Mouse (Mus musculus) heart, embryonic 14.5 days (tissue): ENCODE data around the gene Atg16l2. TPM values are rescaled to one million over a fixed set of nuclear protein-coding genes. Genes with fewer than 3 reads are reported as not detected.

Experiments
- ATAC-seq: fragments of 200-750 bp; cut with Nextera tagmentation; 2 replicates; pipeline ENCODE4 v1.8.0; 2017; ENCODE audit warnings: low read depth, moderate TSS enrichment; ENCODE audit not compliant: insufficient number of reproducible peaks, insufficient read depth, low FRiP score
- H3K27ac ChIP-seq, 2 experiments: fragments of 200-500 bp in 1 of 2; fragments of 300-500 bp in 1 of 2; sonication (generic) in 1 of 2; replicated peaks in 1 of 2; 2 replicates each; pipeline ENCODE4 v1.5.1; 2012 to 2014; ENCODE audit warnings: low read depth in 2 of 2, low read length in 2 of 2, control low read depth in 1 of 2, mild to moderate bottlenecking in 1 of 2, mixed read lengths in 1 of 2; ENCODE audit not compliant: control insufficient read depth in 1 of 2, insufficient read depth in 1 of 2
- H3K27me3 ChIP-seq: fragments of 300-500 bp; sonication (generic); 2 replicates; pipeline ENCODE4 v1.6.1; 2014; ENCODE audit warnings: mild to moderate bottlenecking, low read length, control low read depth; ENCODE audit not compliant: control insufficient read depth, insufficient read depth
- H3K36me3 ChIP-seq: fragments of 300-500 bp; sonication (generic); 2 replicates; pipeline ENCODE4 v1.6.1; 2014; ENCODE audit warnings: mild to moderate bottlenecking, control low read depth, low read length, mixed read lengths; ENCODE audit not compliant: control insufficient read depth, insufficient read depth
- H3K4me1 ChIP-seq, 2 experiments: fragments of 200-500 bp in 1 of 2; fragments of 300-500 bp in 1 of 2; sonication (generic) in 1 of 2; 2 replicates each; pipeline ENCODE4 v1.6.1; 2012 to 2014; ENCODE audit warnings: low read length in 2 of 2, control low read depth in 1 of 2, mixed read lengths in 1 of 2; ENCODE audit not compliant: control insufficient read depth in 2 of 2, insufficient read depth in 2 of 2
- H3K4me2 ChIP-seq: fragments of 300-500 bp; sonication (generic); 2 replicates; pipeline ENCODE4 v1.6.1; 2014; ENCODE audit warnings: mild to moderate bottlenecking, low read length
- H3K4me3 ChIP-seq, 2 experiments: fragments of 200-500 bp in 1 of 2; fragments of 300-500 bp in 1 of 2; sonication (generic) in 1 of 2; 2 replicates each; pipeline ENCODE4 v1.5.1; 2012 to 2014; ENCODE audit warnings: low read length in 2 of 2, mild to moderate bottlenecking in 2 of 2, control low read depth in 1 of 2, low read depth in 1 of 2, moderate library complexity in 1 of 2; ENCODE audit not compliant: control insufficient read depth in 1 of 2, insufficient read depth in 1 of 2
- H3K9ac ChIP-seq: fragments of 300-500 bp; sonication (generic); 2 replicates; pipeline ENCODE4 v1.6.1; 2014; ENCODE audit warnings: mild to moderate bottlenecking, low read length
- H3K9me3 ChIP-seq: fragments of 300-500 bp; sonication (generic); 2 replicates; pipeline ENCODE4 v1.6.1; 2016; ENCODE audit warnings: low read length, control low read depth; ENCODE audit not compliant: control insufficient read depth
- WGBS: fragments of 180-500 bp; shearing (Covaris S2); extraction: QIAGEN DNeasy Blood & Tissue Kit; methylation state at CpG from one replicate; pipeline ENCODE4 v1.1.7; 2014; 5-methylcytosine and 5-hydroxymethylcytosine counted together
- polyA plus RNA-seq: library from polyadenylated mRNA; unstranded; fragments of >200 nt; fragmentation: Nextera tagmentation; extraction: Ambion mirVana; gene quantifications from 2 replicates; pipeline ENCODE4 v1.2.1, GENCODE M21; 2014

Atg16l2 gene
- polyA plus RNA-seq, 1 experiment from 2014 or later, result 21.3 TPM

GRCm38 (mm10) chr7:101321218-101321827 lies 19.3 kb upstream of the Atg16l2 start:
- WGBS, result 2% methylated on average over 51 of the region's 61 CpGs
- Histone ChIP-seq H3K27me3 (no peaks in the 10 kb centered on the region), H3K4me3 (peak overlapping the region; percentile 57 to 82), H3K36me3 (no peaks in the 10 kb centered on the region), H3K9ac (peak overlapping the region; percentile 83), H3K9me3 (no peaks in the 10 kb centered on the region), H3K4me1 (peaks cover 14 to 15% of the 10 kb centered on the region in 2 experiments), H3K4me2 (peak overlapping the region; percentile 99), H3K27ac (no peak overlapping the region)
- peak; percentile 41; the same call in 1 of the 2 replicates for ATAC-seq

- Histone ChIP-seq H3K9ac (peak overlapping the region; percentile 83), H3K27me3 (no peaks in the 10 kb centered on the region), H3K27ac (no peak overlapping the region), H3K36me3 (no peaks in the 10 kb centered on the region), H3K4me2 (peak overlapping the region; percentile 99), H3K4me3 (peak overlapping the region; percentile 57 to 82), H3K9me3 (no peaks in the 10 kb centered on the region), H3K4me1 (peaks cover 14 to 15% of the 10 kb centered on the region in 2 experiments)
- WGBS, result 4% methylated on average over 28 of the region's 37 CpGs
- peak; percentile 31; the same call in 1 of the 2 replicates for ATAC-seq
Measured at GRCm38 (mm10) chr7:101320399-101321217, 18.6 kb upstream of the Atg16l2 start.

- H3K9ac ChIP-seq, result no peak overlapping the region
- H3K9me3 ChIP-seq, result no peaks in the 10 kb centered on the region
- ATAC-seq, result no peak
- no peak overlapping the region for H3K4me2 ChIP-seq
- no peaks in the 10 kb centered on the region for H3K27me3 ChIP-seq
- H3K4me1 ChIP-seq, result peaks cover 14 to 20% of the 10 kb centered on the region in 2 experiments
- no peak overlapping the region for H3K27ac ChIP-seq
- WGBS, result 79% methylated on average over 1 of the region's 1 CpGs
- H3K4me3 ChIP-seq, result no peak overlapping the region
- H3K36me3 ChIP-seq, result no peaks in the 10 kb centered on the region
Measured at GRCm38 (mm10) chr7:101319796-101320195, 17.7 kb upstream of the Atg16l2 start.

- Histone ChIP-seq H3K9me3 (no peaks in the 10 kb centered on the region), H3K9ac (no peak overlapping the region), H3K4me1 (peaks cover 21 to 28% of the 10 kb centered on the region in 2 experiments), H3K4me2 (peak overlapping the region; percentile 29; the same call in 1 of the 2 replicates), H3K36me3 (no peaks in the 10 kb centered on the region), H3K4me3 (no peak overlapping the region), H3K27ac (peak overlapping the region in 1 of 2 experiments; percentile 47; a peak in 1 of 4 replicates), H3K27me3 (no peaks in the 10 kb centered on the region)
- WGBS, result 20% methylated on average over 4 of the region's 4 CpGs
- ATAC-seq, result no peak
Measured at GRCm38 (mm10) chr7:101318848-101319247, 16.8 kb upstream of the Atg16l2 start.

- no peak within 1 kb of the TSS for H3K9ac ChIP-seq
- WGBS, result 84% methylated on average over 3 of the region's 3 CpGs
Measured at GRCm38 (mm10) chr7:101317014-101317413, 15.0 kb upstream of the Atg16l2 start, which contains the start of gene Stard10. TSS of gene Stard10 (plus strand) at chr7:101317086.

GRCm38 (mm10) chr7:101316591-101317001 lies 14.5 kb upstream of the Atg16l2 start:
- Histone ChIP-seq H3K9me3 (no peaks in the 10 kb centered on the region), H3K9ac (no peak overlapping the region), H3K27me3 (no peaks in the 10 kb centered on the region), H3K4me1 (peaks cover 17 to 25% of the 10 kb centered on the region in 2 experiments), H3K4me3 (no peak overlapping the region), H3K36me3 (no peaks in the 10 kb centered on the region), H3K4me2 (no peak overlapping the region), H3K27ac (no peak overlapping the region)
- ATAC-seq, result no peak
- WGBS, result 45% methylated on average over 6 of the region's 6 CpGs

More at GRCm38 (mm10) chr7:101317014-101317413, 15.0 kb upstream of the Atg16l2 start, which contains the start of gene Stard10:
- no peak within 1 kb of the TSS for H3K27ac ChIP-seq
- no peak within 1 kb of the TSS for H3K4me3 ChIP-seq
- no peaks in the 10 kb centered on the region for H3K36me3 ChIP-seq
- H3K4me1 ChIP-seq, result peaks cover 21 to 28% of the 10 kb centered on the region in 2 experiments
- no peaks in the 10 kb centered on the region for H3K27me3 ChIP-seq
- no peak within 1 kb of the TSS for H3K4me2 ChIP-seq
- H3K9me3 ChIP-seq, result no peaks in the 10 kb centered on the region
- ATAC-seq, result no peak

GRCm38 (mm10) chr7:101315699-101316098 lies 13.6 kb upstream of the Atg16l2 start:
- H3K9ac ChIP-seq, result no peak overlapping the region
- no peaks in the 10 kb centered on the region for H3K27me3 ChIP-seq
- no peak overlapping the region for H3K4me3 ChIP-seq
- H3K27ac ChIP-seq, result no peak overlapping the region
- H3K4me2 ChIP-seq, result no peak overlapping the region
- H3K36me3 ChIP-seq, result no peaks in the 10 kb centered on the region
- H3K9me3 ChIP-seq, result no peaks in the 10 kb centered on the region
- peaks cover 17 to 26% of the 10 kb centered on the region in 2 experiments for H3K4me1 ChIP-seq
- no peak for ATAC-seq
